Mouse (Mus musculus) c-Kit-positive CD71-negative TER-119-negative erythroid progenitor cells, embryonic 14.5 days (primary cell): ENCODE results near the gene Zfp729b.

Experiments
- DNase-seq: peaks from one replicate; pipeline ENCODE4 v3.0.0-alpha.2; 2013; ENCODE audit warnings: low read depth

Zfp729b gene

GRCm38 (mm10) chr13:67609066-67609876, at the start of gene Zfp729b:
Gene Zfp729b (minus strand): TSS chr13:67609707.
- DNase-seq = peak; percentile 79

GRCm38 (mm10) chr13:67652496-67652895, 43.0 kb upstream of the Zfp729b start:
- DNase-seq = no peak

- DNase-seq = peak; percentile 80
These were observed 27.9 kb upstream of the Zfp729b start, which contains the start of the genes Gm49345 and Zfp729a for GRCm38 (mm10) chr13:67637294-67638007. Gene Gm49345 (minus strand): TSS chr13:67637769. Gene Zfp729a (minus strand): TSS chr13:67637791.

- DNase-seq = peak; percentile 2
These were observed 601 bp upstream of the Zfp729b start for GRCm38 (mm10) chr13:67610108-67610507.

- DNase-seq = no peak
These were observed 36.8 kb downstream of the Zfp729b start for GRCm38 (mm10) chr13:67572591-67573189.

- no peak for DNase-seq
These were observed 55.8 kb downstream of the Zfp729b start, which contains the start of gene Zfp748 for GRCm38 (mm10) chr13:67553730-67554129. Gene Zfp748 (minus strand): TSS chr13:67553830.

- peak; percentile 79 for DNase-seq
These were observed 56.8 kb downstream of the Zfp729b start for GRCm38 (mm10) chr13:67552505-67553346.

- DNase-seq = no peak
These were observed 63.6 kb downstream of the Zfp729b start for GRCm38 (mm10) chr13:67545941-67546340.
